Mouse (Mus musculus): ENCODE measurements at regions not wholly inside any gene's neighbourhood (a gene's known extent, or its start where the extent isn't known, plus 50 kb on each side); places are given as distances from the start of the nearest gene placed in this dataset.
"Not testable (repeated sequence)": the region's sequence is repeated elsewhere in the genome, so short reads cannot be mapped to it uniquely, and the experiment has no call there.

- no peak for DNase-seq
- Histone ChIP-seq H3K27me3 (ENCODE audit: insufficient read depth, low read length) (no peaks in the 10 kb centered on the region), H3K27ac (ENCODE audit: low read depth) (no peak overlapping the region), H3K4me3 (ENCODE audit: low read depth, low read length) (no peak overlapping the region), H3K9ac (no peak overlapping the region), H3K36me3 (ENCODE audit: insufficient read depth) (no peaks in the 10 kb centered on the region), H3K4me2 (no peak overlapping the region), H3K9me3 (ENCODE audit: low read depth, low read length) (no peaks in the 10 kb centered on the region), H3K4me1 (ENCODE audit: insufficient read depth) (no peaks in the 10 kb centered on the region)
- TF ChIP-seq CTCF (IDR thresholded peaks at IDR 0.05; ENCODE audit: low read depth), result no peak
- ATAC-seq (ENCODE audit: insufficient read depth), result no peak
- 81% methylated on average over 2 of the region's 2 CpGs for whole genome bisulfite sequencing
These were observed 1596.6 kb downstream of the Kcnt2 start for GRCm38 (mm10) chr1:141842547-141842946.

- H3K4me3 ChIP-seq (ENCODE audit: low read depth, low read length); H3K4me2 ChIP-seq; H3K4me1 ChIP-seq (ENCODE audit: insufficient read depth); DNase-seq; H3K27ac ChIP-seq (ENCODE audit: low read depth); ATAC-seq (ENCODE audit: insufficient read depth); H3K36me3 ChIP-seq (ENCODE audit: insufficient read depth); H3K9ac ChIP-seq; H3K27me3 ChIP-seq (ENCODE audit: insufficient read depth, low read length); H3K9me3 ChIP-seq (ENCODE audit: low read depth, low read length): not testable (repeated sequence)
- WGBS, result 70% methylated on average over 1 of the region's 1 CpGs
These were observed 1607.9 kb downstream of the Kcnt2 start for GRCm38 (mm10) chr1:141853841-141854240.

GRCm38 (mm10) chr1:141884356-141884755 is 1638.4 kb downstream of the Kcnt2 start:
- 77% methylated on average over 4 of the region's 4 CpGs for WGBS
- H3K4me2 ChIP-seq, result no peak overlapping the region
- H3K4me3 ChIP-seq (ENCODE audit: low read depth, low read length), result no peak overlapping the region
- H3K4me1 ChIP-seq (ENCODE audit: insufficient read depth), result no peaks in the 10 kb centered on the region
- ATAC-seq (ENCODE audit: insufficient read depth), result no peak
- H3K36me3 ChIP-seq (ENCODE audit: insufficient read depth), result no peaks in the 10 kb centered on the region
- H3K27me3 ChIP-seq (ENCODE audit: insufficient read depth, low read length), result no peaks in the 10 kb centered on the region
- DNase-seq, result no peak
- TF ChIP-seq CTCF (IDR thresholded peaks at IDR 0.05; ENCODE audit: low read depth), result no peak
- no peak overlapping the region for H3K9ac ChIP-seq
- H3K27ac ChIP-seq (ENCODE audit: low read depth), result no peak overlapping the region
- H3K9me3 ChIP-seq (ENCODE audit: low read depth, low read length), result no peaks in the 10 kb centered on the region

- 64% methylated on average over 8 of the region's 8 CpGs for WGBS
- no peak overlapping the region for H3K4me3 ChIP-seq (ENCODE audit: low read depth, low read length)
- DNase-seq, result no peak
These were observed 1652.0 kb downstream of the Kcnt2 start for GRCm38 (mm10) chr1:141897924-141898455.

GRCm38 (mm10) chr1:141911714-141912398 is 1665.9 kb downstream of the Kcnt2 start:
- H3K27me3 ChIP-seq (ENCODE audit: insufficient read depth, low read length), result no peaks in the 10 kb centered on the region
- no peaks in the 10 kb centered on the region for H3K36me3 ChIP-seq (ENCODE audit: insufficient read depth)
- no peaks in the 10 kb centered on the region for H3K4me1 ChIP-seq (ENCODE audit: insufficient read depth)
- H3K4me3 ChIP-seq (ENCODE audit: low read depth, low read length), result no peak overlapping the region
- no peak overlapping the region for H3K4me2 ChIP-seq
- no peak for DNase-seq
- no peak overlapping the region for H3K9ac ChIP-seq
- WGBS, result 83% methylated on average over 7 of the region's 7 CpGs
- TF ChIP-seq CTCF (IDR thresholded peaks at IDR 0.05; ENCODE audit: low read depth), result no peak
- no peak for ATAC-seq (ENCODE audit: insufficient read depth)
- no peak overlapping the region for H3K27ac ChIP-seq (ENCODE audit: low read depth)
- no peaks in the 10 kb centered on the region for H3K9me3 ChIP-seq (ENCODE audit: low read depth, low read length)

More at GRCm38 (mm10) chr1:141897924-141898455, 1652.0 kb downstream of the Kcnt2 start:
- no peak for TF ChIP-seq CTCF (IDR thresholded peaks at IDR 0.05; ENCODE audit: low read depth)
- no peaks in the 10 kb centered on the region for H3K9me3 ChIP-seq (ENCODE audit: low read depth, low read length)
- H3K27ac ChIP-seq (ENCODE audit: low read depth), result no peak overlapping the region
- no peak for ATAC-seq (ENCODE audit: insufficient read depth)
- H3K36me3 ChIP-seq (ENCODE audit: insufficient read depth), result no peaks in the 10 kb centered on the region
- H3K4me2 ChIP-seq, result no peak overlapping the region
- H3K27me3 ChIP-seq (ENCODE audit: insufficient read depth, low read length), result no peaks in the 10 kb centered on the region
- H3K4me1 ChIP-seq (ENCODE audit: insufficient read depth), result no peaks in the 10 kb centered on the region
- no peak overlapping the region for H3K9ac ChIP-seq

GRCm38 (mm10) chr1:141926194-141926593 is 1680.2 kb downstream of the Kcnt2 start:
- TF ChIP-seq CTCF (IDR thresholded peaks at IDR 0.05; ENCODE audit: low read depth), result no peak
- no peak overlapping the region for H3K4me3 ChIP-seq (ENCODE audit: low read depth, low read length)
- H3K9me3 ChIP-seq (ENCODE audit: low read depth, low read length), result no peaks in the 10 kb centered on the region
- 100% methylated on average over 1 of the region's 1 CpGs for whole genome bisulfite sequencing
- H3K36me3 ChIP-seq (ENCODE audit: insufficient read depth), result no peaks in the 10 kb centered on the region
- no peak overlapping the region for H3K27ac ChIP-seq (ENCODE audit: low read depth)
- H3K9ac ChIP-seq, result no peak overlapping the region
- ATAC-seq (ENCODE audit: insufficient read depth), result no peak
- no peaks in the 10 kb centered on the region for H3K4me1 ChIP-seq (ENCODE audit: insufficient read depth)
- no peak overlapping the region for H3K4me2 ChIP-seq
- H3K27me3 ChIP-seq (ENCODE audit: insufficient read depth, low read length), result no peaks in the 10 kb centered on the region
- DNase-seq, result no peak

GRCm38 (mm10) chr1:141926804-141927203 is 1680.8 kb downstream of the Kcnt2 start:
- H3K9me3 ChIP-seq (ENCODE audit: low read depth, low read length), result no peaks in the 10 kb centered on the region
- no peaks in the 10 kb centered on the region for H3K27me3 ChIP-seq (ENCODE audit: insufficient read depth, low read length)
- H3K36me3 ChIP-seq (ENCODE audit: insufficient read depth), result no peaks in the 10 kb centered on the region
- TF ChIP-seq CTCF (IDR thresholded peaks at IDR 0.05; ENCODE audit: low read depth), result no peak
- WGBS, result 72% methylated on average over 4 of the region's 4 CpGs
- no peak overlapping the region for H3K9ac ChIP-seq
- no peak overlapping the region for H3K27ac ChIP-seq (ENCODE audit: low read depth)
- H3K4me3 ChIP-seq (ENCODE audit: low read depth, low read length), result no peak overlapping the region
- H3K4me1 ChIP-seq (ENCODE audit: insufficient read depth), result no peaks in the 10 kb centered on the region
- DNase-seq (no peak), ATAC-seq (ENCODE audit: insufficient read depth) (no peak)
- no peak overlapping the region for H3K4me2 ChIP-seq
